Mouse (Mus musculus) olfactory bulb, adult 2 months (tissue): ENCODE data around the gene Trarg1.

Experiments used
- CTCF ChIP-seq: fragments of 200-500 bp; IDR thresholded peaks from 2 replicates; pipeline ENCODE4 v1.5.1; 2012; ENCODE audit warnings: low read depth, mild to moderate bottlenecking, low read length, moderate library complexity; ENCODE audit not compliant: insufficient read depth
- POLR2A ChIP-seq: fragments of 200-500 bp; IDR thresholded peaks from 2 replicates; pipeline ENCODE4 v1.6.1; 2012; ENCODE audit warnings: mild to moderate bottlenecking, low read depth, low read length, moderate library complexity; ENCODE audit not compliant: insufficient read depth

DNA sequence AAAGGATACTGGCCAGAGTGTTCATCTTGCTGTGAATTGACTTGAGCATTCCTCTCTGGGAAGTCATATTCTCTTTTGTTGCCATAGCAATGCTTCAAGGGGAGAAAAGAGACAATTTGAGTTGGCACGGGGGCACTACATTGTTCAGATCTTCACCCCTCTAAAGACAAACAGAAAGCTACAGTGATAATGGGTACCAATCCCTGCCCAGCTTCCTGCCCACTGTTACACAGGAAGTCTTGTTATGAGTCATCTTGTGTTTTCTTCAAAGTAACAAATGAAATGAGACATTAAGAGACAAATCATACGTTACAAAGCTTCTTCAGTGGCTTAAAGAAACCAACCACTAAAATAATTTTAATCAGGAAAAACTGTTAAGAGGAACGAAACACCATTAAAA lies 55.0 kb downstream of the Trarg1 start:
- TF ChIP-seq CTCF (no peak), POLR2A (no peak)
